ENCODE assay signal across 10 mouse cellular contexts in the genomic region with DNA sequence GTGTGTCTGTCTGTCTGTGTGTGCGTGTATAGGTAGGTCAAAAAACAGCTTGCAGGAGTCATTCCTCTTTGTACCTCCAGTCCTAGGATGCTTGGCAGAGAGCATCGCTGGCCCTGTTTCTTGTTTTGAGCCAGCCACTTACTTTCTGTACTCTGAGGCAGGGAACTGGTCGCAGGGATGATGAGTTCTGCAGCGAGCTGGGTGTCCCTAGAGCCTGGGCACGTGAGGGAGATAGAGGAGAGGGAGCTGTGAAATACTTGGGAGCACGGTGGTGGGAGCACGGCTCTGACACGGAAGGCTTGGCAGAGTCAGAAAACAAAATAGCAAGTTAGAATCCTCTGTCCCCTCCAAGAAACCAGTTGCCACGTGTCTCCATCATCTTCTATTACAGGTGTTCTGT. TPM values are rescaled to one million over a fixed set of nuclear protein-coding genes. Genes with fewer than 3 reads are reported as not detected.
DNase-seq lines count a peak whose midpoint lies in the region; ATAC-seq and TF ChIP-seq lines count a peak whose summit lies in the region.
"Had no signal": no experiment of that assay in that cellular context is flagged by ENCODE, and none has a peak within 500 bp of the region (broad histone marks: within the 10 kb centered on the region; RNA-seq: fewer than 3 reads in every experiment).

No protein-coding gene starts in this region.

- no peaks in the 10 kb centered on the region for H3K9me3 ChIP-seq in forebrain, postnatal 0 days (ENCODE audit: low read length)
- no peaks in the 10 kb centered on the region for H3K9me3 ChIP-seq in midbrain, embryonic 12.5 days

- peak overlapping the region; percentile 26 for H3K4me3 ChIP-seq in gastrocnemius, adult 2 months
- no peak overlapping the region for H3K4me3 ChIP-seq in forebrain, postnatal 0 days (ENCODE audit: low read depth, low read length)
- H3K4me3 ChIP-seq in midbrain, embryonic 12.5 days, result peak overlapping the region; percentile 50

- H3K27ac ChIP-seq in gastrocnemius, adult 2 months, result no peak overlapping the region
- no peak overlapping the region for H3K27ac ChIP-seq in forebrain, postnatal 0 days (ENCODE audit: low read depth, low read length)
- 0 out of 2 replicates have a peak overlapping the region, but pooled peaks have one; percentile 85 for H3K27ac ChIP-seq in midbrain, embryonic 12.5 days (replicated peaks)

- intact Hi-C loops in gastrocnemius, adult 2 months (cut with DNase I), result no loop called here

- no peak for TF ChIP-seq POLR2A in brain, embryonic 14.5 days (IDR thresholded peaks at IDR 0.05; ENCODE audit: borderline replicate concordance, extremely low read depth, insufficient read depth, insufficient read length, poor library complexity, severe bottlenecking)

- 12% methylated on average over 9 of the region's 9 CpGs for WGBS in forebrain, postnatal 0 days
- 8% methylated on average over 9 of the region's 9 CpGs for WGBS in midbrain, embryonic 12.5 days

- peaks cover 40% of the 10 kb centered on the region for H3K36me3 ChIP-seq in forebrain, postnatal 0 days (ENCODE audit: insufficient read depth)
- peaks cover 40% of the 10 kb centered on the region for H3K36me3 ChIP-seq in midbrain, embryonic 12.5 days

- H3K27me3 ChIP-seq in forebrain, postnatal 0 days (ENCODE audit: insufficient read depth, low read length), result no peaks in the 10 kb centered on the region
- H3K27me3 ChIP-seq in midbrain, embryonic 12.5 days, result no peaks in the 10 kb centered on the region

- no peak for ATAC-seq in forebrain, postnatal 0 days
- no peak for ATAC-seq in midbrain, embryonic 12.5 days (ENCODE audit: low FRiP score, low read depth)

- H3K4me2 ChIP-seq in forebrain, postnatal 0 days (ENCODE audit: low read depth), result peak overlapping the region; percentile 88
- peak overlapping the region; percentile 74 for H3K4me2 ChIP-seq in midbrain, embryonic 12.5 days (replicated peaks)

- peaks cover 24% of the 10 kb centered on the region for H3K4me1 ChIP-seq in forebrain, postnatal 0 days (ENCODE audit: insufficient read depth)
- peaks cover 52% of the 10 kb centered on the region for H3K4me1 ChIP-seq in midbrain, embryonic 12.5 days

- TF ChIP-seq CTCF in gastrocnemius, adult 2 months (IDR thresholded peaks at IDR 0.05), result no peak
- TF ChIP-seq CTCF in brain, embryonic 14.5 days (IDR thresholded peaks at IDR 0.05; ENCODE audit: borderline replicate concordance, extremely low read depth, insufficient read depth, insufficient read length), result no peak
- no peak for TF ChIP-seq CTCF in forebrain, postnatal 0 days (IDR thresholded peaks at IDR 0.05; ENCODE audit: low read depth)

- H3K9ac ChIP-seq in forebrain, postnatal 0 days, result peak overlapping the region; percentile 10; the same call in 1 of the 2 replicates
- H3K9ac ChIP-seq in midbrain, embryonic 12.5 days (replicated peaks), result peak overlapping the region; percentile 25

- DNase-seq in gastrocnemius, adult 2 months, result no peak
- DNase-seq in gastrocnemius, postnatal 25 days, result no peak
- DNase-seq in brain, embryonic 14.5 days (ENCODE audit: low read depth), result peak; percentile 56
- DNase-seq in forebrain, postnatal 0 days, result no peak
- no peak for DNase-seq in left cerebral cortex, adult 18-20 months (ENCODE audit: low spot score in 2 of 2)
- no peak for DNase-seq in left cerebral cortex, adult 9 months (ENCODE audit: low spot score in 2 of 2)
- no peak for DNase-seq in urinary bladder, postnatal 10 days (ENCODE audit: low spot score)
- DNase-seq: heart, adult 11 months had no signal

RNA-seq across cellular contexts. Expression of gene Map1a, which starts 8.3 kb away (rescaled TPM):
- 10 to 100 TPM in 1 of 2 experiments, 1 to 10 TPM in 1; 9.1 to 16.5 TPM for total RNA-seq in gastrocnemius, adult 2 months (2021)
- total RNA-seq in gastrocnemius, postnatal 25 days (2021), result 1 to 10 TPM; 7.0 to 7.8 TPM
- polyA plus RNA-seq in brain, embryonic 14.5 days (2012; rRNA removed), result 13.7 and 23.4 TPM in 2 replicates
- total RNA-seq in forebrain, postnatal 0 days (2014; rRNA removed), result 75.6 and 76.0 TPM in 2 replicates
- 18.1 and 27.4 TPM in 2 replicates for polyA plus RNA-seq in forebrain, postnatal 0 days (2015; fragmentation: Nextera tagmentation; extraction: Ambion mirVana)
- polyA plus RNA-seq in midbrain, embryonic 12.5 days (2016; fragmentation: Nextera tagmentation; extraction: Ambion mirVana), result 14.7 and 16.8 TPM in 2 replicates
- 100 to 1,000 TPM; 521 to 561 TPM for total RNA-seq in left cerebral cortex, adult 18-20 months (2021)

RNA-seq across cellular contexts. Expression of gene Trp53bp1, which starts 26.5 kb away (rescaled TPM):
- total RNA-seq in gastrocnemius, adult 2 months (2021), result 10 to 100 TPM; 15.9 to 16.0 TPM
- total RNA-seq in gastrocnemius, postnatal 25 days (2021), result 10 to 100 TPM; 13.5 to 16.4 TPM
- 142 and 175 TPM in 2 replicates for polyA plus RNA-seq in brain, embryonic 14.5 days (2012; rRNA removed)
- 154 and 183 TPM in 2 replicates for total RNA-seq in forebrain, postnatal 0 days (2014; rRNA removed)
- 49.9 and 80.9 TPM in 2 replicates for polyA plus RNA-seq in forebrain, postnatal 0 days (2015; fragmentation: Nextera tagmentation; extraction: Ambion mirVana)
- 230 and 245 TPM in 2 replicates for polyA plus RNA-seq in midbrain, embryonic 12.5 days (2016; fragmentation: Nextera tagmentation; extraction: Ambion mirVana)
- 100 to 1,000 TPM; 140 to 151 TPM for total RNA-seq in left cerebral cortex, adult 18-20 months (2021)

RNA-seq across cellular contexts. Expression of gene Ppip5k1, which starts 57.5 kb away (rescaled TPM):
- total RNA-seq in gastrocnemius, adult 2 months (2021), result 100 to 1,000 TPM in 1 of 2 experiments, 10 to 100 TPM in 1; 70.6 to 144 TPM
- 10 to 100 TPM; 65.1 to 69.9 TPM for total RNA-seq in gastrocnemius, postnatal 25 days (2021)
- 22.1 and 25.8 TPM in 2 replicates for polyA plus RNA-seq in brain, embryonic 14.5 days (2012; rRNA removed)
- total RNA-seq in forebrain, postnatal 0 days (2014; rRNA removed), result 11.1 and 12.4 TPM in 2 replicates
- 10.9 and 13.6 TPM in 2 replicates for polyA plus RNA-seq in forebrain, postnatal 0 days (2015; fragmentation: Nextera tagmentation; extraction: Ambion mirVana)
- 13.2 and 15.1 TPM in 2 replicates for polyA plus RNA-seq in midbrain, embryonic 12.5 days (2016; fragmentation: Nextera tagmentation; extraction: Ambion mirVana)
- total RNA-seq in left cerebral cortex, adult 18-20 months (2021), result 100 to 1,000 TPM; 132 to 136 TPM

RNA-seq across cellular contexts. Expression of gene Ckmt1, which starts 59.8 kb away (rescaled TPM):
- total RNA-seq in gastrocnemius, adult 2 months (2021), result not detected
- total RNA-seq in gastrocnemius, postnatal 25 days (2021), result not detected
- 39.0 and 49.9 TPM in 2 replicates for polyA plus RNA-seq in brain, embryonic 14.5 days (2012; rRNA removed)
- total RNA-seq in forebrain, postnatal 0 days (2014; rRNA removed), result 73.2 and 77.4 TPM in 2 replicates
- 69.3 and 80.6 TPM in 2 replicates for polyA plus RNA-seq in forebrain, postnatal 0 days (2015; fragmentation: Nextera tagmentation; extraction: Ambion mirVana)
- polyA plus RNA-seq in midbrain, embryonic 12.5 days (2016; fragmentation: Nextera tagmentation; extraction: Ambion mirVana), result 6.4 and 7.2 TPM in 2 replicates
- total RNA-seq in left cerebral cortex, adult 18-20 months (2021), result 100 to 1,000 TPM; 365 to 394 TPM
- total RNA-seq: common myeloid progenitor, adult 5-6 weeks had no signal
